Mouse (Mus musculus): ENCODE results near the gene Anxa1. TPM values are rescaled to one million over a fixed set of nuclear protein-coding genes. Genes with fewer than 3 reads are reported as not detected.

Gene Anxa1
- 1.4 and 2.0 TPM in 2 replicates for polyA plus RNA-seq (2012; rRNA removed)

DNA sequence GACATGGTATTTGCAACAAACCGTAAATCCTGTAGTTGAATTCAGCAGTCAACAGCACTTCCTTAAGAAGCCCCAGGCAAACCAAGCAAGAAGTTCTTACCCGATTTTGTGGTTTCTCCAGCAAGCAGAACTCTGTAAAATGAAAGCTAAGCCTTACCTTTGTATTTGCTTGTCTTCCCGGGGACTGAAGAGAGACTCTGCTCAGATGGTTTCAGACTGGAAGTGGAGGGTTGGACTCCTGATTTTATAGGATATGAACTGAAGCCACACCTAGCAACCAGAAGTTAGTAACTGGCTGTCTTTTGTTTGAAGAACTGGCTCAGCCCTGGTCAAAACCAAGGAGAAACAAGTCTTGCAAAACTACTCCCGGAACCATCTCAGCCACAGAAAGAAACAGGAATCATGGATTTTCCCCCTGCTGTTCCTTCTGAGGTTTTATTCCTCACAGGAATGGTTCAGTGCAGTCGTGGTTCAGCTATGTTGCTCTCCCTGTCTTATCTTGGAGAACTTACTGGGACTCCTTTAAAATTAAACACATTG, at the start of gene Anxa1:
TSS of gene Anxa1 (minus strand) at position 490 of the 540 bp plus-strand sequence.
- DNase-seq (ENCODE audit: extremely low spot score in 1 of 2, low spot score in 1 of 2) = no peak

DNA sequence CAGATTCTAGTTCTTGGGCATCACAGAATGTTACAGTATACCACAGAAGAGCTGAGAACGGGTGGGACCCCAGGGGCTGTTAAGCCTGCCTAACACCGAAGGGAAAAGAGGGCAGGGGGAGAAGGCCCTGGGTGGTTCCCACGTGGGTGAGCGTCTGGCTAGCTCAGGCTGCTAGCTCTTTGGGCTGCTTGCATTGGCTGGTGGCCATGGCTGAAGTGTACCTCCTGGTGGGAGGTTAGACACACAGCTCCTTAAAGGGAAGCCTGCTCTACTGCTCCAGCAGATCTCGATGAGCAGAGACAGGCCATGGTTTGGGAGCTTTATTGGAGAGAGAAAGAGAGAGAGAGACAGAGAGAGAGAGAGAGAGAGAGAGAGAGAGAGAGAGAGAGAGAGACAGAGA, 46.3 kb upstream of the Anxa1 start:
- DNase-seq (ENCODE audit: extremely low spot score in 1 of 2, low spot score in 1 of 2) = no peak

DNA sequence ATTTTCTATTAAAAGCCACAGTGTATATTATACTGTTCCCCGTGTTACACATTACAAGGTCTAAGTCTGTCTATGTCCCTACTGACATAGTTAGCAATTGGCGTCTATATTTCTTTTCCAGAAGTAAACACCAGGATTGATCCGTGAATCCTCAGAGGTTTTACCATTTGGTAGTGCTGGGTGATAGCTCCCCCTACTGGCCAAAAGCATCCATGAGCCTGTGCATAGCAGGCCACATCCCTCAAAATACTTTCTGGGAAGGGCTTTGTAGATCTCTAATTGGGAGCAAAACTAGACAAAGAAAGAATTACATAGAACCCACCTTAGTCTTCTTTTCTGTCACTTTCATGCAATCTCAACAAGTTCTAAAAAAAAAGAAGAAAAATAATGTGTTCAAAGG, 43.8 kb upstream of the Anxa1 start:
- DNase-seq (ENCODE audit: extremely low spot score in 1 of 2, low spot score in 1 of 2) = peak in 1 of 2 experiments; percentile 81

DNA sequence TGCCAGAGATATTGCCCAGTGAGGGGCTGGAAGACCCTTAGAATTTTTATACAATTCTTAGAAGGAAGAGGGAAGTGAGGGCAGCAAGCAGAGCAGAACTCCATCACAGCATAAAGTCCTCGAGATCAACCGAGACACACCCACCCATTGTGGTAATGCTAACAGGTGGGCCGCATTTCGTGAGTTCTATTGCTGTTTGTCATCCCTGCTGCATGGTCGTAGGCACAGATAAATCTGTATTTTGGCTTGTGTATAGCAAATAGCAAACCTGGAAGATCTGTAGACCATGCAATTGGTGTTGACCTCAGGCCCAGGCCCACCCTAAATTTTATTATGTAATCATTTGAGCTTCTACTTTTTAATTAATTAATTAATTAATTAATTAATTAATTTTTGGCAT, 43.2 kb upstream of the Anxa1 start:
- no peak for DNase-seq (ENCODE audit: extremely low spot score in 1 of 2, low spot score in 1 of 2)

DNA sequence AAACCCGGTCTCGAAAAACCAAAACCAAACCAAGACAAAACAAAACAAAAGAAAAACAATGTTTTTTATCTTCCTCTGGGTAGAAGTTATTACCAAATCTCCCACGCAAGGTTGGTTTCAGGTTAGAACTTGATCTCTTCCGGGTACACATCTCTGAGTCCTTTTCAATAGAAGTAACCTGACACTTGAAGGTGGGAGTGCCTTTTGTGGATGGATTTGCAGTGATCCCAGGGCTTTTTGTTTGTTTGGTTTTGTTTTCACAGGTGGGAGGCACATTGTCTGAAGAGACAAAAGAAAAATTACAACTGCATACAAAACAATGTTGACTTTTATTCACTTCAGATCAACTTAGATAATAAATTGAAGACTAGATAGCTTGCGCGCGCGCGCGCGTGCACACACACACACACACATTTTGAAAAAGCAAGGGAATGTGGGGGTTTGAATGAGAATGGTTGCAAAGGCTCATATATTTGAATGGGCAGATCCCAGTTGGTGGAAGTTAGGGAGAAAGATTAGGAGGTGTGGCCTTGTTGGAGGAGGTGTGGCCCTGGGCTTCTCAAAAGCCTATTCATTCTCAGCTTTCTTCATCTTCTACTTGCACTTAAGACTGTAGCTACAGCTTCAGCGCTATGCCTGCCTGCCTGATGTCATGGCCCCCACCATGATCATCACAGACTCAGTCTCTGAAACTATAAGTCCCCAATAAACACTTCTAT, 35.9 kb upstream of the Anxa1 start:
- DNase-seq (ENCODE audit: extremely low spot score in 1 of 2, low spot score in 1 of 2) = no peak

DNA sequence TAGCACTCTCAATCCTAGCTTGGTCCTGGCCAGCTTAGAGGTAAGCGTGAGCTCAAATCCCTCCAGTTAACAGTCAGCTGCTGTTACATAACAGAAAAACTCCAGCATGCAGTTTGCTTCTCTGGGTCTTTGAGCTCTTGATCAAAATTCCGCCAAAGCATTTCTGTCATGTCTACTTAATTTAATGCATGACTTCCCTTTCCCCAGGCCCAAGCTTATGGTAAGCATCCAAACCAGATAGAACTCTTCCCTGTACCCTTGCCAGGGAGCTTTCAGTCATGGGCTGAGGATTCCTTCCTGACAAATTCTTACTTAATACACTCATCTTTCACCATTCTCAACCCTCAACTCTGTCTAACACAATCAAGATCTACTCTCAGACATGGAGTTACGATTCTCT, 20.5 kb upstream of the Anxa1 start:
- DNase-seq (ENCODE audit: extremely low spot score in 1 of 2, low spot score in 1 of 2) = no peak

DNA sequence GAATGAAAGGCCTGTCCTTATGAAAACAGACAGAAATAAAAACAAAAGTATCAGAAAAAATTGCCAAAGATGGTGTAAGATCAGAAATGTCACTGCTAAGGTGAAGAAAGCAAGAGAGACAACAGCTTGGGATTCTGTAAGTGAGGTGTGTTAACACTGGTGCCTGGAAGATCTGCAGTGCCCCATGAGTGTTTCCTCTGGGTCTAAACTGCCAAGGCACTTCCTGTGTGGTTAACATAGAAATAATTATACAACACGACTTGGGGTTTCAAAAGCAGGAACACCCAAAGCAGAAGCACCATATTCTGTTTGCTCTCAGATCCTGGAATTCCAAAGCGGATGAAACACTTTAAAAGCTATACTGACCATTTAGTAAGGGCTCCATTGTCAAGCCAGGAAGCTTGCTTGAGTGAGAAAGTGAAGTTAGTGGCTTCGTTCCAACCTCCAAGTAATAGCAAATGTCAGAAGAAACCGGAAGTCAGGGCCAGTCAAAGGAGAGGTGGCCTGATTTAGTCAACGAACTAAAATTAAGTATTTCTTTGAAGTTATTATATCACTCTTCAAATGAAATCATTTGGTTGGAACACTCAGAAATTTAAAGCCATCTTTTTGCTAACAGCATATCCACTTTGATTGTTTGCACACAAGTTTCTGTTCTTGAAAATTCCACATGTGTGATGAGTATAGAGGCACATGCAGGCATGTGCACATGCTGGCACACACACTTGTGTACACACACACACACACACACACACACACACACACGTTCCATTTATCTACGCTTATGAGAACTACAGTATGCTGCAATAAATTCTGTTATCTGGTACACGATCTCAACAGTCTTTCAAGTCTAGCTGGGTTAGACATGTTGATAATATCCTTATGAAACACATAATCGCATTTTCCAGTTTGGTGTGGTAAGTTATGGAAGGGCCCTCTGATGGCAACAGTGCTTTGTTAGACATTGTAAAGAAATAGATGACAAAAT, 19.1 kb upstream of the Anxa1 start:
- no peak for DNase-seq (ENCODE audit: extremely low spot score in 1 of 2, low spot score in 1 of 2)

DNA sequence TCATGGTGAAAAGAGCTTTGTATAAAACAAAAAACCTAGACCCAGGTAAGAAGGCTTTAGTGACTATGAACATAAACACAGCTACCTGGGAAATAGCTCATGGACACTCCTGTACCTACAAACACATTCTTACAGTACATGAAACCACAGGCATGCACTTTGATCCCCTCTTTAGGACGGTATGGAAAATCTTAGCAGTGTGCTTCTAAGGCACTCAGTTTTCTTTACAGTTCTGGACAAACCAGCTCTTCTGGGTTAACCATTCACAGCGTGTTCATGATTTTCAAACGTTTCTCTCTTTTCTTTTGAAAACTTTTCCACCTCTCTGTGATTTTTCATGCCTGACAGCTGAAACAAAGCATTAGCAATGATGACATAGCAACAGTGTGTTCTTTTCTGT, 15.7 kb upstream of the Anxa1 start:
- no peak for DNase-seq (ENCODE audit: extremely low spot score in 1 of 2, low spot score in 1 of 2)

DNA sequence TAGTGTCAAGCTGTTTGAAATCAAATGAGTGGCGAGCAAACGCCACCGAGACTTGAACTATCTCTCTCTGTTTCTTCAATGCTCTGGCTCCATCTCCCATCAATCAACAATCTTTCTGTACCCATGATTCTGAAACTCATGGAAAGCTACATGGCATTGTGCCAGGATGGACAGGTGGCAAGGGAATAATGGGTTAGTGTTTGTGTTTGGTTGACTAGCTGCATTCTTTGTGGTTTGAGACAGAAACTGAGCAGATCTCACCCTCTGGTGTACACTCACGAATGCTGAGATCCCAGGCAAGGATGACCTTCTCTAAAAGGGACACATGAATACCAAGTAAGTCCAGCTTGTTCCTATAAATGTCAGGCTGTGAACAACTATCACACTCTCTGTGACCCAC, 14.3 kb upstream of the Anxa1 start:
- peak; percentile 9 to 29 for DNase-seq (ENCODE audit: extremely low spot score in 1 of 2, low spot score in 1 of 2)

DNA sequence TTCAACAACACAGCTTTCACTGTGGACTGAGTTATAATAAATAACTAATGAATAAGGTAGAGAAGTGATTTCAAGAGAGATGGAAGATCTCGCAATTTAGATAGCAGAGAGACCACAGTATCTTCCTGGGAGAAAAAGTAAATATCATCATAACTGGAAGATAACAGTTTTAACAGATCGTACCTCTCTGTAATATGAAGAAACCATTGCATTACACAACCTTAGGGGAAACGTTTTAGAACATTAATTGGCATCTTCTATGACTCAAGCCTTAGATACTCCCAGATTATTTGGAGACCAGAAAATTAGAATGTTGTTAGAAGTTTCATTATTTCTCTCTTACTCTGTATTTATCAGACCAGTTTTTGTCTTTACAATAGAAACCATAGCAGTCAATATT, 13.0 kb upstream of the Anxa1 start:
- no peak for DNase-seq (ENCODE audit: extremely low spot score in 1 of 2, low spot score in 1 of 2)

DNA sequence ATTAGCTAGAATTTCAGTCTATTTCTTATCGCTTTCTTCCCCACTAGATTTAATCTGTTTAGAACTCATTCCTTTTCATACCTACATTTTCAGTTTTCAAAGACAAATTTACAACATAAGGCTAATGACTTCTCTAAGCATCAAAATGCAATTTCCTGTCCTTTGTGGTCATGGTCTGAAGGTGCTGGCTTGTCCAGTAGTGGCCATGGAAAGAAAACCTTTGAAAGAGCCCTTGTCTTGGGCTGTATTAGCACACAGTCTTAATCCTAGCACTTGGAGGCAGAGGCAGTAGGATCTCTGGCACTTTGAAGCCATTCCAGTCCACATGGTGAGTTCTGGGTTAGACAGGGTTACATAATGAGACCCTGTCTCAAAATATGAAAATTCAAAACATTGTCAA, 12.5 kb upstream of the Anxa1 start:
- no peak for DNase-seq (ENCODE audit: extremely low spot score in 1 of 2, low spot score in 1 of 2)

DNA sequence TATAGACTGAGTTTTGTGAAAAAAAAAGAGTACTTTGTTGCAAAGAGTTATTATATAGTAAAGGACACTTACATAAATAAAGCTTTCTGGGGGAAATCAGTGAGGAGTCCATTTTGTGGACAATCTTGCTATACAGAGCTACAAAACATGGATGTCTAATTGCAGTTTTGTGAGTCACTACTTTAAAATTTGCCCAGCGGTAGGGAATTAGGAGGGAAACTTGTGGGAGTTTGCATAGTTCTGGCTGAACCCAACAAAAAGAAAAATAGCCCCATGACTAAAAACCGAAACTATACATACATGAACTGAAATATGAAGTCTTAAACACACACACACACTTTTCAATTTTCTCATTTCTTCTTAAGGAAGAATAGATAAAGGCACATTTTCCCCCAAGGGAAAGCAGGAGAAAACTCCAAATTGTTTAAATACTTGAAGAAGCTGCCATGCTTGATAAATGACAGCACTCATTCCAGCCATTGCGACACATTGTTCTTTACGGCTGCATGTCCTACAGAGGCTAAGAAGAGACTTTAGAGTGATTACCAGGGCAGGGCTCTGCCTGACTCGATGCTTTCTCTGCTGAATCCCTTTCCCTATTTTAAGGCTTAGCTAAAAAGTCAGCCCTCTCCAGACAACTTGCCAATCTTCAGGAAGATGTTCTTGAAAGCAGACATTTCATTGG, 11.9 kb upstream of the Anxa1 start:
- no peak for DNase-seq (ENCODE audit: extremely low spot score in 1 of 2, low spot score in 1 of 2)

DNA sequence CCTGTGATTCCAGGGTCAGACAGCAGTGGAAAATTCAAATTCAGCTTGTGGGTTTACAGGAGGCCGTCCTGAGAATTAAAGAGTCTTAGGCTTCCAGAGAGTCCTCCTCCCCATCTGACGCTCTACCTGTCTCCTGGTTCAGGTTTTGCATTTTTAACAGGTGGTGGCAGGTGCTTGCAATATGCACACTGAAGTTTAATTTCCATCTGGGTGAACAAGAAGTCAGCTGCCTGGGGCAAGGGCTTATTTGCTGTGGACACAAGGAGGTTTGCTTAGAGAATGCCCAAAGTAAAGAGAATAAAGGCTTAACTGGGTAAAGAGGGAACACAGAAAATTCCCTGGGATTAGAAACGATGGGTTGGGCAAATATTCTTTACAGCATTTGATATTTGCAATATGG, 11.2 kb upstream of the Anxa1 start:
- DNase-seq (ENCODE audit: extremely low spot score in 1 of 2, low spot score in 1 of 2) = no peak

DNA sequence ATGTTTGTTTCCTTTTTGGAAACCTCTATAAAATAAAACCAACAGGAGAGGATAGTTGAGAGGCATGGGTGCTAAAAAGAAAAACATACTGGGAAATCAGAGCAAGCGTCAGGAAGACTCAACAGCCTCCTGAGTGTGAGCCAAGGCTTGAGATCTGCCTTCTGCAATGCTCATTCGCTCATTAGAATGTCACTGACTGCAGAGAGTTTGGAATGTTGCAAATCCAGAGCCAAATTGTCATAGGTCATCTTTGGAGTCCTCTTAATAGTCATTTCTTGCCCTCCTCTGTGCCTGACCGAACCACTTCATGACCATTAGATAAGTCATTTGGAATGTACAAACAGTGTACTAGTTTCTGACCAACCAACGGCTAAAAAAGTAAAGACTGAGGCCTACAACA, 8.4 kb upstream of the Anxa1 start:
- DNase-seq (ENCODE audit: extremely low spot score in 1 of 2, low spot score in 1 of 2) = no peak

DNA sequence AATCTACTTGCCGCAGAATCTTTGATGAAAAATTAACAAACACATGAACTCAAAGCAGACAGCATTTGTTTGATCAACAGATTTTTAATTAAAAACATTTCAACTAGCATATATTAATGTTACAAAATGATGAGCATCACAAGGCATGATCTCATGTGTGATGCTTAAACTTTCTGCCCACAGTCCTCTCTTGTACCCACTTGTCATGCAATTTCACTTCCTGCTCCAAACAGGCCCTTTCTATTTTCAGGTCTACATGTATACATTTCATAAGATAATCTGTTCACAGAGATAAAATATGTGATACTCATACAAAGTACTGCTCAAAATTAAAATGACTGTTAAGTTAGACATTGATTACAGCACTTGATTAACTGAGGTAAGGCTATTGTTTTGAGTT, 6.3 kb upstream of the Anxa1 start:
- no peak for DNase-seq (ENCODE audit: extremely low spot score in 1 of 2, low spot score in 1 of 2)

DNA sequence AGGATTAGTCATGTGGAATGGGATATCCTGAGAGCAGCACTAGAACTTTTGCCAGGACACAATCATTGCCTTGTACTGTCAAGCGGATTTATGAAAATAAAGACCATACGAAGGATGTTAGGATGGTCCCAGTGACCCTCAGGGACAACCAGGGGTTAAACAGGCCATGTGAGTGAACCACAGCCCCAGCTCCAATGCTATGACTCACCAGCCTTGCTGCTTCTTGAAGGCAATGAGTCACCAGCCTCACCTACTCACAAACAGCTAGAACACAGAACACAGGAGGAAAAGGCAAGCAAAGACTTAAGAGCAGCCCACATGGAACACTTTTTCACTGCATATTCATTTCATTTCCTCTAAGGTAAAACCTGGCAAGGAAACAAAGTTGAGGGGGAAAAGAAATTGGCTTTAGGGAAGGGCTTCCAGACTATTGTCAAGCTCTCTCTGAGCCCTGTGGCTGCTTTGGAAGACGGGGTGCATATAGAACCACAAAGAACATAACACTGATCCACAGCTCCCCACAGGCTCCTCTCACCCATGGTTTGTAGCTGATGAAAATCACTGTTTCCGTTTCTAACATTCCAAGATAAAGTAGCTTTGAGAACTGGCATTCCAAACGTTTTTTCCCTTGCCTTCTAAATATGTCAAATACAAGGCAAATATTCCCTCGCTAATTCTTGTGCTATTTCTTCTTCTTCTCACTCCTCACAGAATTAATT, 3.0 kb upstream of the Anxa1 start:
- DNase-seq (ENCODE audit: extremely low spot score in 1 of 2, low spot score in 1 of 2) = peak; percentile 20 to 51

DNA sequence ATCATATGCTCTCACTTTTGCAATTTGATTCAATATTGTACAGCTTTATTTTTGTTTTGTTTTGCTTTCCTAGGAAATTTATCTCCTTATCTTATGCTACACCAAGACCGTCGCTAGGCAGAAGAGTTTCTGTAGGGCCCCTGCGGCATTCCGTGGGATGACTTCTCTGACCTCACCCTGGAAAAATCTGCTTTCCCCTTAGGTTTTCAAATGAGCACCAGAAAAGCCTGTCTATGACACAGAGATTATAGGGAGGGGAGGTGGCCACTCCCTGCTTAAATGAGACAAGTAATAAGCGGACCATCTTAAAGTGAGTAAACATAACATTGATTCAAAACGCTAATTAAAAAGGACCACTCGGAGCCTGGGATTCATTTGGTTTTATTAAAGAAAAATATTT, 1.0 kb downstream of the Anxa1 start:
- no peak for DNase-seq (ENCODE audit: extremely low spot score in 1 of 2, low spot score in 1 of 2)

DNA sequence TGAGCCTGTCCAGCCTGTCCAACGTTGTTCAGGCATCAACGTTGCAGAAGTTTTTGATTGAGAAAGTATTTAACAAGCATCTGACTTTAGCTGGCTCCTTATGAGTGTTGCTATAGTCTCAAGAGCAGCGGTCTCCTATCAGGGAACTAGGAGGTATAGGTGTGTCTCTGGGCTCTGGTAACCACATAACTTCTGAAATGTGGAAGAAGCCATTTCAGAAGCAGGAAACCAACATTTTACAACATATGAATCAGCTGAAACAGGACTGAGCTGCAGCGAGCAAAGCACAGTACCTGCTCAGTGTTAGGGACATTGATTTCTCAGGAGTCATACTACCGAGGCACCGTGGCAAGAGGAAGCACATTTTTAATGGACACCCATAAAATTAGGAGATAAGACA, 1.5 kb downstream of the Anxa1 start:
- no peak for DNase-seq (ENCODE audit: extremely low spot score in 1 of 2, low spot score in 1 of 2)

DNA sequence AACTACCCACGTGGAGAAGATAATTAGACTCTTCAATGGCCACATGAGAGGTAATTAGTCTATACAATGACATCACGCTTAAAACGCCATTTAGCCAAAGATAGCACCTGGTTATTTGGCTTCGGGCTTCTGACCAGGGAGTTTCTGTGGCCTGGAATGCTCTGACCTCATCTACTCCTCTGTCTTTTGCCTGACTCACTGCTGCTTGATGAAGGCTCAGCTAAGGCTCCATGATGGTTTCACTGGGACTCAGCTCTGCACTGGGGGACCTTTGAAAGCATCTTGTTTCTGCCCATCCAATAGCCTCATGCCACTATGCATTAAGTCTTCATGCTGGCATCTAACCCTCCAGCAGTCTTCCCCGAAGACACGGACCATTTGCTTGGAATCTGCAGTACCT, 2.5 kb downstream of the Anxa1 start:
- DNase-seq (ENCODE audit: extremely low spot score in 1 of 2, low spot score in 1 of 2) = no peak

DNA sequence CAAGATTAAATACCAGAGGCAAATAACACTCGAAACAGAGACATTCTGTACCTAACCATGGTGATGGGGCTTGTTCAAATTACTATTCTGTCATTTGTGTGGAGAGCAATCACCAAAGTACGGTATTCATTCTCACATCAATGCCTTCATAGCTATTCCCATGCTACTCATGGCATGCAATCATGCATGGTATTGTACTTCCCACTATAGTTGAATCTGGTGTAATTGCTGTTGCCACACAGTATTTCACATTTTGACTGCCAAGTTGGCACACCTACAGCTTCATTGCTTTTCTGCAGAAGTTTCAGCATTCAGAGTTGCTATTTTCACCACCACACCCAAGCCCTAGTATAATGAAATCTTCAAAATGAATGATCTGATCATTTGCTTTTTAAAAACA, 4.4 kb downstream of the Anxa1 start:
- DNase-seq (ENCODE audit: extremely low spot score in 1 of 2, low spot score in 1 of 2) = peak in 1 of 2 experiments; percentile 30

Data from frontal cortex, adult 2 months (tissue).